Mouse (Mus musculus) kidney, adult 2 months (tissue): ENCODE data around the gene Frmd4a. TPM values are rescaled to one million over a fixed set of nuclear protein-coding genes. Genes with fewer than 3 reads are reported as not detected.

Source experiments
- DNase-seq: peaks from one replicate; pipeline ENCODE4 v3.0.0; 2021
- H3K27ac ChIP-seq: fragments of 200-500 bp; 2 replicates; pipeline ENCODE4 v1.5.1; 2012; ENCODE audit warnings: low read depth, low read length, control low read depth, inconsistent platforms; ENCODE audit not compliant: insufficient read depth
- H3K27me3 ChIP-seq: fragments of 200-500 bp; replicated peaks from 2 replicates; pipeline ENCODE4 v1.6.1; 2012; ENCODE audit warnings: mild to moderate bottlenecking, moderate library complexity, low read length, inconsistent platforms; ENCODE audit not compliant: control insufficient read depth, insufficient read depth
- H3K36me3 ChIP-seq: fragments of 200-500 bp; 2 replicates; pipeline ENCODE4 v1.6.1; 2012; ENCODE audit warnings: mild to moderate bottlenecking, moderate library complexity, low read length, inconsistent platforms; ENCODE audit not compliant: control insufficient read depth, insufficient read depth
- H3K4me1 ChIP-seq: fragments of 200-500 bp; 2 replicates; pipeline ENCODE4 v1.6.1; 2011; ENCODE audit warnings: low read length; ENCODE audit not compliant: control insufficient read depth, insufficient read depth
- H3K4me3 ChIP-seq: fragments of 200-500 bp; 2 replicates; pipeline ENCODE4 v1.5.1; 2011; ENCODE audit warnings: mild to moderate bottlenecking, low read depth, low read length, control low read depth; ENCODE audit not compliant: insufficient read depth
- CTCF ChIP-seq: fragments of 200-500 bp; conservative IDR thresholded peaks from 2 replicates; pipeline ENCODE4 v1.5.1; 2011; ENCODE audit warnings: low read depth, mild to moderate bottlenecking, control low read depth, low read length, moderate library complexity, mixed read lengths; ENCODE audit not compliant: insufficient read depth, insufficient read length
- POLR2A ChIP-seq: fragments of 200-500 bp; IDR thresholded peaks from one replicate; pipeline ENCODE4 v1.6.1; 2011; ENCODE audit warnings: low read depth, low read length, control low read depth
- WGBS: fragments of 180-500 bp; shearing (Covaris S2); methylation state at CpG from one replicate; pipeline ENCODE4 v1.1.7; 2018; 5-methylcytosine and 5-hydroxymethylcytosine counted together
- polyA plus RNA-seq: library from polyadenylated mRNA; depleted of rRNA; stranded (reverse); fragments of >200 nt; gene quantifications from 2 replicates; pipeline ENCODE4 v1.2.3, GENCODE M21; 2012

The Frmd4a gene
- polyA plus RNA-seq, 1 experiment: 5.8 TPM

- Histone ChIP-seq H3K4me3 (no peak overlapping the region), H3K36me3 (no peaks in the 10 kb centered on the region), H3K27ac (no peak overlapping the region), H3K4me1 (no peaks in the 10 kb centered on the region), H3K27me3 (no peaks in the 10 kb centered on the region)
- TF ChIP-seq CTCF (no peak), POLR2A (no peak)
- DNase-seq: peak; percentile 72
- 43% methylated on average over 2 of the region's 2 CpGs for WGBS
These were observed 404.2 kb downstream of the Frmd4a start for GRCm38 (mm10) chr2:4421757-4422156.

DNA sequence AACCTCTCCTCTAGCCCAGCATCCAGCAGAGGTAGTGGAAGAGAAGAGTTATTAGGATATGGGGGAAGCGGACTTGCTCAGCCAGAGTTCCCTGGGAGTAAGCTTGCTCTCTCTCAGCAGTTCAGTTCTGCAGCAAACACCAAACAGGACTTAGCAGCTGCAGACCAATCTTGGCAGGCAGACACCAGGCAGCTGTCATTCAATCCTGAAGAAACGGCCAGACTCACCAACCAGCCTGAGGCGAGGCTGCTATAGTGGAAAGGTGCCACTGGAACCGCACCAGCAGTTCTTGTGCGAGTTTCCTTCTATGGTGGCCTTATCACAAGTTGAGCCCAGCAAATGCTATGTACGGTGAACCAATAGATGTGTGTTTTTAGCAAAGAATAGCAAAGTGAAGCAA, 406.4 kb downstream of the Frmd4a start:
- Histone ChIP-seq H3K4me1 (no peaks in the 10 kb centered on the region), H3K27ac (no peak overlapping the region), H3K27me3 (no peaks in the 10 kb centered on the region), H3K36me3 (no peaks in the 10 kb centered on the region), H3K4me3 (no peak overlapping the region)
- TF ChIP-seq POLR2A (no peak), CTCF (no peak)
- no peak for DNase-seq
- 91% methylated on average over 6 of the region's 6 CpGs for WGBS

DNA sequence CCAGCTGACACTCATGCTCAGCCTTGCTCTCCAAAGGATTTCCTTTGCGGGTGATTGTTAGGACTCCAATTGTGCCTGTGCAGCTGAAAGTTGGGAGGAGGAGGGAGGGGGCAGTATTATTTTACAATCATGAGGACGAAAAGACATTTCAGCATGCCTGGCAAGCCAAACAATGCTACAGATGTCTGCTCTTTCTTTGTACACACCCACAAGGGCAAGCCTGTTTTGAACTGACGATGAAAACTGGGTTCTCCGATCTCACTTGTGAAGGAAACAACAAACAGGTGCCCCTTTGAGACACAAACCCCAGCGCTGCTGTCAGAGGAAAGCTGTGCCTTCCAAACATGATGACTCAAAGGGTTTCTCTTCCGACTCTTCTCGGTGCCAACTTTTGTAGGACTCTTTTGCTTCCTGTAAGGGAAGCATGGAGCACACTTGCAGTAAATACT, 410.9 kb downstream of the Frmd4a start:
- no peaks in the 10 kb centered on the region for H3K4me1 ChIP-seq
- TF ChIP-seq POLR2A (no peak), CTCF (no peak)
- H3K27ac ChIP-seq: no peak overlapping the region
- H3K27me3 ChIP-seq: no peaks in the 10 kb centered on the region
- no peak overlapping the region for H3K4me3 ChIP-seq
- 58% methylated on average over 7 of the region's 7 CpGs for WGBS
- peak; percentile 16 for DNase-seq
- H3K36me3 ChIP-seq: no peaks in the 10 kb centered on the region

- H3K27ac ChIP-seq: no peak overlapping the region
- WGBS: 45% methylated on average over 4 of the region's 4 CpGs
- no peak overlapping the region for H3K4me3 ChIP-seq
- H3K27me3 ChIP-seq: no peaks in the 10 kb centered on the region
- TF ChIP-seq CTCF: no peak
- TF ChIP-seq POLR2A: no peak
- no peak for DNase-seq
- no peaks in the 10 kb centered on the region for H3K36me3 ChIP-seq
- no peaks in the 10 kb centered on the region for H3K4me1 ChIP-seq
These were observed 415.6 kb downstream of the Frmd4a start for GRCm38 (mm10) chr2:4433119-4433518.

GRCm38 (mm10) chr2:4435051-4435450, 417.5 kb downstream of the Frmd4a start:
- Histone ChIP-seq H3K4me3 (no peak overlapping the region), H3K4me1 (no peaks in the 10 kb centered on the region)
- 75% methylated on average over 8 of the region's 8 CpGs for WGBS

GRCm38 (mm10) chr2:4436361-4437231, 419.1 kb downstream of the Frmd4a start:
- no peak for TF ChIP-seq POLR2A
- no peak for TF ChIP-seq CTCF
- Histone ChIP-seq H3K27me3 (no peaks in the 10 kb centered on the region), H3K4me1 (no peaks in the 10 kb centered on the region), H3K27ac (no peak overlapping the region), H3K36me3 (no peaks in the 10 kb centered on the region), H3K4me3 (no peak overlapping the region)
- DNase-seq: no peak
- WGBS: 68% methylated on average over 19 of the region's 19 CpGs

More at GRCm38 (mm10) chr2:4435051-4435450, 417.5 kb downstream of the Frmd4a start:
- Histone ChIP-seq H3K27ac (no peak overlapping the region), H3K36me3 (no peaks in the 10 kb centered on the region), H3K27me3 (no peaks in the 10 kb centered on the region)
- TF ChIP-seq POLR2A (no peak), CTCF (no peak)
- no peak for DNase-seq

DNA sequence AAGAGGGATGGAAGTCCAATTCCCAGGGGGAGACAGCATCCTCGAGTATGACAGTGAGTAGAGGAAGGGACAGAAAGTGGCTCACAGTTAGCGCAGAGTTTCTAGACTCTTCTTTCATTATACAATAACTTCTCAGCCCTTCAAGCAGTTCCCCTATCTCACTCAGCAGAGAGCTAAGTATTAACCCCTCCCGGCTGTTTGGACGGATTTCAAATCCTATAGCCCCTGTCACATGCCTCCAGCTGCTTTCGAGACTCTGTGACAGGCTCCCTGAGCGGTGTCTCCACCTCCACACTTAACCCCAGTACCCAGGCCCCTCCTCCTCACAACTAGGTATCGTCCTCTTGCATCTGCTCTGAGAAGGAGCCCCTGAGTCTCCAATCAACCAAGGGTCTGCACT, 421.2 kb downstream of the Frmd4a start:
- WGBS: 68% methylated on average over 7 of the region's 7 CpGs
- no peak overlapping the region for H3K27ac ChIP-seq
- H3K36me3 ChIP-seq: no peaks in the 10 kb centered on the region
- H3K27me3 ChIP-seq: no peaks in the 10 kb centered on the region
- no peaks in the 10 kb centered on the region for H3K4me1 ChIP-seq
- no peak overlapping the region for H3K4me3 ChIP-seq
- DNase-seq: no peak
- no peak for TF ChIP-seq POLR2A
- no peak for TF ChIP-seq CTCF
